Mouse (Mus musculus): ENCODE measurements around the gene Cx3cr1.

DNA sequence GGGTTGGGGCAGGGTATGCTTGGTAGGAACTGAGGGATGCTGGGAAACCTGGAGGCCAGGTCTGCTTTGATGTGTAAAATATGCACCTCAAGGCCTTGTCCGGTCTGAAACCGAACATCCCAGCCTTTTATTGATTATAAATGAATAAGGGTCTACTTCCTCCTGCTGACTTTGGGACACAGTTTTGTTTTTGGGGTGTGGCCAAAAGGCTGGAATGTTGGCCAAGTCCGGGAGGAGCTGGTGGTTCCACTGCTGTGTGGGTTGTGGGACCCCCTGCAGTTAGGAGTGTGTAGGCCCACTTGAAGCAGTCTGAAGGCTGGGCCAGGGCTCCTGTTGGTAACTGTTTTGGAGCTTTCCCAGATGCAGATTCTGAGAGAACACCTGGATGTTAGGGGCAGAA lies 63.7 kb downstream of the Cx3cr1 start:
- no peak for TF ChIP-seq CTCF (IDR thresholded peaks at IDR 0.05; ENCODE audit: low read depth, low read length)
- TF ChIP-seq POLR2A (IDR thresholded peaks at IDR 0.05; ENCODE audit: borderline replicate concordance, low read depth, low read length): no peak

Data from bone marrow macrophage, adult 2 months (primary cell).